Mouse (Mus musculus) midbrain, embryonic 11.5 days (tissue): ENCODE measurements at regions not wholly inside any gene's neighbourhood (a gene's known extent, or its start where the extent isn't known, plus 50 kb on each side); places are given as distances from the start of the nearest gene placed in this dataset.

ENCODE experiments used
- ATAC-seq: fragments of 200-750 bp; cut with Nextera tagmentation; 2 replicates; pipeline ENCODE4 v1.8.0; 2017; ENCODE audit warnings: moderate TSS enrichment, moderate library complexity; ENCODE audit not compliant: low FRiP score
- DNase-seq: peaks from one replicate; pipeline ENCODE4 v3.0.0; 2015; ENCODE audit warnings: low spot score; ENCODE audit errors: missing footprints
- H3K27ac ChIP-seq: fragments of 300-500 bp; sonication (generic); 2 replicates; pipeline ENCODE4 v1.5.1; 2014; ENCODE audit warnings: low read depth, low read length
- H3K27me3 ChIP-seq: fragments of 300-500 bp; sonication (generic); 2 replicates; pipeline ENCODE4 v1.6.1; 2014; ENCODE audit warnings: mild to moderate bottlenecking, low read length, moderate library complexity, mixed read lengths; ENCODE audit not compliant: control insufficient read depth, insufficient read depth
- H3K36me3 ChIP-seq: fragments of 300-500 bp; sonication (generic); 2 replicates; pipeline ENCODE4 v1.6.1; 2014; ENCODE audit warnings: mild to moderate bottlenecking, low read length, moderate library complexity, mixed read lengths; ENCODE audit not compliant: control insufficient read depth, insufficient read depth
- H3K4me1 ChIP-seq: fragments of 300-500 bp; sonication (generic); 2 replicates; pipeline ENCODE4 v1.6.1; 2014; ENCODE audit warnings: low read length; ENCODE audit not compliant: control insufficient read depth, insufficient read depth
- H3K4me2 ChIP-seq: fragments of 300-500 bp; sonication (generic); 2 replicates; pipeline ENCODE4 v1.6.1; 2014; ENCODE audit warnings: mild to moderate bottlenecking, moderate library complexity
- H3K4me3 ChIP-seq: fragments of 300-500 bp; sonication (generic); 2 replicates; pipeline ENCODE4 v1.5.1; 2014; ENCODE audit warnings: low read depth, low read length
- H3K9ac ChIP-seq: fragments of 300-500 bp; sonication (generic); 2 replicates; pipeline ENCODE4 v1.6.1; 2014; ENCODE audit warnings: low read length
- H3K9me3 ChIP-seq: fragments of 300-500 bp; sonication (generic); 2 replicates; pipeline ENCODE4 v1.6.1; 2016; ENCODE audit warnings: low read length; ENCODE audit not compliant: control insufficient read depth
- WGBS: fragments of 180-500 bp; shearing (Covaris S2); extraction: QIAGEN DNeasy Blood & Tissue Kit; methylation state at CpG from one replicate; pipeline ENCODE4 v1.1.7; 2014; 5-methylcytosine and 5-hydroxymethylcytosine counted together

DNA sequence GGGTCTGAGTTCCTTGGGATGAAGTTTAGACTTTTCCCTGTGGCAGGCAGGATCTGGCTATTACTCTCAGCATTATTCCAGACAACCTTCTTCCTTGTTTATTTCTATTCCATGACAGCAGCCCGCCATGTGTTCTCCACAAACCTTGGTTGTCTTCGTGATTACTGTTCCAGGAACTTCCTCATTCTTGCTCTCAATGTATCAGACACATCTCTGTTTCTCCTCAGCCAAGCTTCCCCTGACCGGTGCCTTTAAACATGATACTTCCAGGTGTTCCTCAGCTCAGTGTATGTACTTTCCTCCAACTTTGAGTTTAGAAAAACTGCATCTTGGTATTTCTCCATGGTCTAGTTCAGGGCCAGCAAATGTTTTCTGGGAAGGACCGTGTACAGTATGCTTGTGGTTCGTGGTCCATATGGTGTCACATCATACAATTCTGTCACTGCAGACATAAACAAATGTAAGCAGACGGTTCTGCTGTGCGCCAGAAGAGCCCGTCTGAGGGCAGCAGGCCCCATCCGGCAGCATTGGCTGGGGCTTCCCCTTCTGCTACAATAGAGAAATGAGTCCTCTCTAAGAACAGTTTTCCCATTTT lies 64.2 kb downstream of the Peg10 start:
- DNase-seq: peak; percentile 70
- Histone ChIP-seq H3K4me2 (no peak overlapping the region), H3K4me3 (no peak overlapping the region), H3K36me3 (no peaks in the 10 kb centered on the region), H3K4me1 (no peaks in the 10 kb centered on the region), H3K27ac (no peak overlapping the region), H3K27me3 (no peaks in the 10 kb centered on the region), H3K9ac (no peak overlapping the region), H3K9me3 (no peaks in the 10 kb centered on the region)
- 83% methylated on average over 9 of the region's 9 CpGs for WGBS
- ATAC-seq: no peak

DNA sequence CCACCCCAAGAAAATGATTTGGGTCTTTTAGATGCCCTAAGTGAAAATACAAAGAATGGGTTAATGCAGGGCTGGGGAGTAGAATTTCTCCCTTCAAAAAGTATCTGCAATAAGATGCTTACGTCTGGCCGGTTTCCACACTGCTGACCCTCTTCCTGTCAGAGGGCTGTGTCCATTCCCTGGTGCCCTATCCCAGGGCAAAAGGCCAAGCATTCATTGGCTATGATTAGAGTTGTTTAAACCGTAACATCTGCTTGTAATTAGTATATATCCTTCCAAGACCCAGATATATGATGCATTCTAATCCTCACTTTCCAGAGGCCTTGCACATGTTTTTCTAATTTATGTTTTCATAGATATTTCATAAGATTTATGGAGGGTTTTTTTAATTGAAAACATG lies 66.1 kb downstream of the Peg10 start:
- Histone ChIP-seq H3K9me3 (no peaks in the 10 kb centered on the region), H3K27me3 (no peaks in the 10 kb centered on the region), H3K4me1 (no peaks in the 10 kb centered on the region), H3K27ac (no peak overlapping the region), H3K4me2 (no peak overlapping the region), H3K9ac (no peak overlapping the region), H3K4me3 (no peak overlapping the region), H3K36me3 (no peaks in the 10 kb centered on the region)
- peak; percentile 84 for DNase-seq
- WGBS: 66% methylated on average over 3 of the region's 3 CpGs
- no peak for ATAC-seq

DNA sequence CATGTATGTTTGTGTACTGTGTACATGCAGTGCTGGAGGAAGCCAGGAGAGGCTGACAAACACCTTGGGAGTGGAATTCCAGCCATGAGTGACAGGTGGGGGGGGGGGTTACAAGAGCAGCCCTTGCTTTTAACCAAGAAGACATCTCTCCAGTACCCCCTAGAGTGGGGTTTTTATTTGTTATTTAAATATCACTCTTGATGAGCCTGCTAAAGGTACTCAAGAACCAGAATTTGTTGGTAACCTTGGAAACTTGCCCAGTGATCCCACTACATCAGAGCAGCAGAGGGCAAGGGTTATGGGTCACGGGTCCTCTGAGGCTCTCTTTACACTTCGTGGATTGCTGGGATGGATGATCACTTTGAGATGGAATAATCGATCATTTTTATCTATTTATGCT lies 69.8 kb downstream of the Peg10 start:
- H3K9ac ChIP-seq: no peak overlapping the region
- no peak overlapping the region for H3K4me2 ChIP-seq
- H3K27ac ChIP-seq: no peak overlapping the region
- H3K4me1 ChIP-seq: no peaks in the 10 kb centered on the region
- no peaks in the 10 kb centered on the region for H3K27me3 ChIP-seq
- no peak overlapping the region for H3K4me3 ChIP-seq
- WGBS: 70% methylated on average over 3 of the region's 3 CpGs
- H3K9me3 ChIP-seq: no peaks in the 10 kb centered on the region
- ATAC-seq (peak; percentile 40; the same call in 1 of the 2 replicates), DNase-seq (no peak)
- H3K36me3 ChIP-seq: no peaks in the 10 kb centered on the region

GRCm38 (mm10) chr6:4841241-4841640 lies 61.5 kb upstream of the Ppp1r9a start:
- no peaks in the 10 kb centered on the region for H3K27me3 ChIP-seq

DNA sequence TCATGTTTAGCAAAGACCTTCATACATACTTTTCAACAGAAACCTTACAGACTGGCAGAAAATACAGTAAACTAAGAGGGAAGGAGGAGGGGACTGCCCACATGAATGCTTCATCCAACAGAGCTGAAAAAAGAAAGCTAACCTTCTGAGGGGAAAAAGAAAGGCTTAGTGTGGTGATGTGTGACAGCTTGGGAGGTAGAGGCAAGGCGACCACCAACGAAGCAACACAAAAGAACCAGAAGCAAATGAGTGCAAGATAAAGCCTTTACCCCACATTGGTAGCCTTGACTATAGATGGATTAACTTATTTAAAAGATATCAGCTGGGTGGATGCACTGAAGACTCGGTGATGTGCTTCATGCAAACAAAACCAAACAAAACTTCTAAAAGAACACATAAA lies 53.0 kb upstream of the Ppp1r9a start:
- ATAC-seq (peak; percentile 76), DNase-seq (peak; percentile 86)
- Histone ChIP-seq H3K9me3 (no peaks in the 10 kb centered on the region), H3K36me3 (no peaks in the 10 kb centered on the region), H3K4me3 (no peak overlapping the region), H3K4me1 (peaks cover 8% of the 10 kb centered on the region; the same call in 1 of the 2 replicates), H3K9ac (no peak overlapping the region), H3K27ac (no peak overlapping the region), H3K27me3 (no peaks in the 10 kb centered on the region), H3K4me2 (no peak overlapping the region)
- 11% methylated on average over 3 of the region's 3 CpGs for WGBS

More at GRCm38 (mm10) chr6:4841241-4841640, 61.5 kb upstream of the Ppp1r9a start:
- Histone ChIP-seq H3K9ac (no peak overlapping the region), H3K4me2 (no peak overlapping the region), H3K9me3 (no peaks in the 10 kb centered on the region), H3K36me3 (no peaks in the 10 kb centered on the region), H3K4me1 (no peaks in the 10 kb centered on the region), H3K27ac (no peak overlapping the region), H3K4me3 (no peak overlapping the region)
- 59% methylated on average over 1 of the region's 1 CpGs for WGBS
- no peak for ATAC-seq
- no peak for DNase-seq

- DNase-seq: no peak
- no peak overlapping the region for H3K27ac ChIP-seq
- 15% methylated on average over 5 of the region's 5 CpGs for WGBS
Measured at GRCm38 (mm10) chr6:4851040-4851439, 51.7 kb upstream of the Ppp1r9a start.

More at GRCm38 (mm10) chr6:4851040-4851439, 51.7 kb upstream of the Ppp1r9a start:
- ATAC-seq: no peak
- no peak overlapping the region for H3K4me3 ChIP-seq
- no peaks in the 10 kb centered on the region for H3K27me3 ChIP-seq
- peaks cover 8% of the 10 kb centered on the region; the same call in 1 of the 2 replicates for H3K4me1 ChIP-seq
- no peak overlapping the region for H3K9ac ChIP-seq
- H3K4me2 ChIP-seq: no peak overlapping the region
- H3K36me3 ChIP-seq: no peaks in the 10 kb centered on the region
- H3K9me3 ChIP-seq: no peaks in the 10 kb centered on the region
